ENCODE assay signal across 19 mouse cellular contexts in genomic region chr3:14880277-14880676, GRCm38 (mm10). TPM values are rescaled to one million over a fixed set of nuclear protein-coding genes. Genes with fewer than 3 reads are reported as not detected.
DNase-seq lines count a peak whose midpoint lies in the region; ATAC-seq and TF ChIP-seq lines count a peak whose summit lies in the region.
"Had no signal": no experiment of that assay in that cellular context is flagged by ENCODE, and none has a peak within 500 bp of the region (broad histone marks: within the 10 kb centered on the region; RNA-seq: fewer than 3 reads in every experiment).

No protein-coding gene starts in this region.

- no peak overlapping the region for H3K9ac ChIP-seq in liver, postnatal 0 days (replicated peaks)
- H3K9ac ChIP-seq: lung, embryonic 15.5 days; neural tube, embryonic 13.5 days had no signal

- H3K4me2 ChIP-seq in liver, postnatal 0 days (ENCODE audit: low read depth, low read length): peak overlapping the region; percentile 33; the same call in 1 of the 2 replicates
- H3K4me2 ChIP-seq: heart, embryonic 11.5 days; lung, embryonic 15.5 days; neural tube, embryonic 13.5 days had no signal

- TF ChIP-seq CTCF in liver, postnatal 0 days (IDR thresholded peaks at IDR 0.05; ENCODE audit: low read depth): no peak

- no peaks in the 10 kb centered on the region for H3K27me3 ChIP-seq in liver, postnatal 0 days (ENCODE audit: insufficient read depth, low read length)
- H3K27me3 ChIP-seq: lung, embryonic 15.5 days had no signal

- H3K27ac ChIP-seq in liver, postnatal 0 days (ENCODE audit: low read depth): peak overlapping the region; percentile 95
- H3K27ac ChIP-seq: gastrocnemius, adult 2 months; left cerebral cortex, adult 2 months; lung, embryonic 15.5 days; neural tube, embryonic 13.5 days had no signal

- no peaks in the 10 kb centered on the region for H3K36me3 ChIP-seq in liver, postnatal 0 days (replicated peaks; ENCODE audit: insufficient read depth, low read length)
- H3K36me3 ChIP-seq: lung, embryonic 15.5 days; neural tube, embryonic 13.5 days had no signal

- no peak for TF ChIP-seq EP300 in liver, postnatal 0 days (IDR thresholded peaks at IDR 0.05; ENCODE audit: low read depth)

- DNase-seq in spleen, postnatal 36 days (ENCODE audit: low spot score in 2 of 2): peak; percentile 69 to 78
- DNase-seq in spleen, adult 12 weeks (ENCODE audit: low spot score): no peak
- no peak for DNase-seq in liver, postnatal 0 days
- DNase-seq in thymus, postnatal 10 days (ENCODE audit: low spot score in 2 of 2): no peak
- no peak for DNase-seq in gastrocnemius, postnatal 14 days
- DNase-seq in left cerebral cortex, postnatal 36 days (ENCODE audit: low spot score in 2 of 2): no peak
- DNase-seq: adrenal gland, adult 8-10 months; cerebellum, adult 18-20 months; cerebellum, postnatal 36 days; gastrocnemius, adult 2 months; kidney, adult 18-20 months; kidney, postnatal 14 days; right cerebral cortex, postnatal 14 days had no signal

- intact Hi-C loops in gastrocnemius, postnatal 14 days (cut with DNase I; ENCODE audit: low total_unique reads): no loop called here
- intact Hi-C loops in left cerebral cortex, postnatal 36 days (cut with DNase I): no loop called here

- 45% methylated on average over 2 of the region's 2 CpGs for WGBS in liver, postnatal 0 days (ENCODE audit: insufficient replicate concordance)

- H3K4me1 ChIP-seq in liver, postnatal 0 days (ENCODE audit: insufficient read depth): peaks cover 28% of the 10 kb centered on the region
- H3K4me1 ChIP-seq: neural tube, embryonic 13.5 days had no signal

- H3K4me3 ChIP-seq in liver, postnatal 0 days (ENCODE audit: low read depth, low read length): no peak overlapping the region
- H3K4me3 ChIP-seq: gastrocnemius, adult 2 months; left cerebral cortex, adult 2 months; lung, embryonic 15.5 days; neural tube, embryonic 13.5 days had no signal

- peak; percentile 86 for ATAC-seq in granulocyte monocyte progenitor cell, adult 5-6 weeks (replicated peaks; ENCODE audit: poor library complexity, severe bottlenecking)
- ATAC-seq in liver, postnatal 0 days: no peak
- ATAC-seq: hindbrain, embryonic 16.5 days had no signal

- no peaks in the 10 kb centered on the region for H3K9me3 ChIP-seq in liver, postnatal 0 days (ENCODE audit: low read length)
- H3K9me3 ChIP-seq: lung, embryonic 15.5 days; neural tube, embryonic 13.5 days had no signal

RNA-seq across cellular contexts. Expression of gene Car2, which starts 5.8 kb away (rescaled TPM):
- 10.0 and 13.0 TPM in 2 replicates for total RNA-seq in granulocyte monocyte progenitor cell, adult 5-6 weeks (2014; fragmentation: Nextera tagmentation)
- 15.5 and 23.6 TPM in 2 replicates for total RNA-seq in granulocyte monocyte progenitor cell, adult 5-6 weeks (2017)
- 901 and 980 TPM in 2 replicates for polyA plus RNA-seq in liver, postnatal 0 days (2015; fragmentation: Nextera tagmentation; extraction: Ambion mirVana)
- total RNA-seq in gastrocnemius, postnatal 14 days (2021): 1 to 10 TPM; 7.2 to 8.4 TPM
- 100 to 1,000 TPM; 109 to 113 TPM for total RNA-seq in left cerebral cortex, postnatal 36 days (2021)

RNA-seq across cellular contexts. Expression of gene Car3, which starts 17.0 kb away (rescaled TPM):
- 4.3 and 4.8 TPM in 2 replicates for total RNA-seq in granulocyte monocyte progenitor cell, adult 5-6 weeks (2014; fragmentation: Nextera tagmentation)
- total RNA-seq in granulocyte monocyte progenitor cell, adult 5-6 weeks (2017): 4.1 and 6.1 TPM in 2 replicates
- polyA plus RNA-seq in liver, postnatal 0 days (2015; fragmentation: Nextera tagmentation; extraction: Ambion mirVana): 38.8 and 39.0 TPM in 2 replicates
- total RNA-seq in gastrocnemius, postnatal 14 days (2021): 100 to 1,000 TPM; 553 to 694 TPM
- 1 to 10 TPM; 1.3 to 1.7 TPM for total RNA-seq in left cerebral cortex, postnatal 36 days (2021)

Comparison
In these comparisons a context has a peak if more than half of its experiments do, and no peak if none do; other contexts are left out.
1. DNase-seq: peak in spleen, postnatal 36 days (2 of 2); none in spleen, adult 12 weeks (single experiment), liver, postnatal 0 days (single experiment), thymus, postnatal 10 days (0 of 2), gastrocnemius, postnatal 14 days (single experiment) and left cerebral cortex, postnatal 36 days (0 of 2).
2. RNA of gene Car2, which starts 5.8 kb away (total RNA-seq): 109 to 113 TPM in left cerebral cortex, postnatal 36 days; 10.0 to 23.6 TPM in granulocyte monocyte progenitor cell, adult 5-6 weeks and 7.2 to 8.4 TPM in gastrocnemius, postnatal 14 days; every median in the first group is over 4 times any median in the second.
3. RNA of gene Car3, which starts 17.0 kb away (total RNA-seq): 553 to 694 TPM in gastrocnemius, postnatal 14 days; 4.1 to 6.1 TPM in granulocyte monocyte progenitor cell, adult 5-6 weeks and 1.3 to 1.7 TPM in left cerebral cortex, postnatal 36 days; every median in the first group is over 10 times any median in the second.